Mouse (Mus musculus) myocyte (in vitro differentiated cells): ENCODE measurements at regions not wholly inside any gene's neighbourhood (a gene's known extent, or its start where the extent isn't known, plus 50 kb on each side); places are given as distances from the start of the nearest gene placed in this dataset.

Source experiments
- CEBPB ChIP-seq: IDR thresholded peaks from 2 replicates; pipeline ENCODE4 v1.6.1; 2011; ENCODE audit warnings: mild to moderate bottlenecking, moderate library complexity; ENCODE audit not compliant: poor library complexity, insufficient read depth, severe bottlenecking
- E2F4 ChIP-seq: IDR thresholded peaks from one replicate; pipeline ENCODE4 v1.6.1; 2011; ENCODE audit warnings: mild to moderate bottlenecking, control low read depth, moderate library complexity; ENCODE audit not compliant: insufficient read depth
- MAX ChIP-seq: IDR thresholded peaks from one replicate; pipeline ENCODE4 v1.6.1; 2011; ENCODE audit warnings: low read depth, mild to moderate bottlenecking, control low read depth
- MYOD1 ChIP-seq, 3 experiments: IDR thresholded peaks; one replicate each; pipeline ENCODE4 v1.6.1; 2011; ENCODE audit warnings: control low read depth in 2 of 3, low read depth in 2 of 3, mild to moderate bottlenecking in 2 of 3, moderate library complexity in 1 of 3; ENCODE audit not compliant: insufficient read length in 2 of 3, control insufficient read depth in 1 of 3
- MYOG ChIP-seq, 3 experiments: IDR thresholded peaks; one replicate each; pipeline ENCODE4 v1.6.1; 2011; ENCODE audit warnings: control low read depth in 2 of 3, low read depth in 2 of 3, mild to moderate bottlenecking in 2 of 3; ENCODE audit not compliant: insufficient read length in 2 of 3, control insufficient read depth in 1 of 3, insufficient read depth in 1 of 3
- POLR2A ChIP-seq: IDR thresholded peaks from one replicate; pipeline ENCODE4 v1.6.1; 2011; ENCODE audit warnings: low read depth, mild to moderate bottlenecking, control low read depth, moderate library complexity; ENCODE audit not compliant: insufficient read length
- POLR2AphosphoS2 ChIP-seq: IDR thresholded peaks from one replicate; pipeline ENCODE4 v1.6.1; 2011; ENCODE audit warnings: low read depth, control low read depth; ENCODE audit not compliant: insufficient read length
- REST ChIP-seq: IDR thresholded peaks from one replicate; pipeline ENCODE4 v1.6.1; 2011; ENCODE audit warnings: mild to moderate bottlenecking, control low read depth, moderate library complexity; ENCODE audit not compliant: insufficient read depth, insufficient read length
- SRF ChIP-seq: IDR thresholded peaks from one replicate; pipeline ENCODE4 v1.6.1; 2011; ENCODE audit warnings: low read depth; ENCODE audit not compliant: control insufficient read depth, insufficient read length
- TCF12 ChIP-seq: IDR thresholded peaks from one replicate; pipeline ENCODE4 v1.6.1; 2011; ENCODE audit warnings: mild to moderate bottlenecking, control low read depth; ENCODE audit not compliant: poor library complexity, insufficient read depth, severe bottlenecking
- TCF3 ChIP-seq: IDR thresholded peaks from one replicate; pipeline ENCODE4 v1.6.1; 2011; ENCODE audit warnings: low read depth, control low read depth; ENCODE audit not compliant: insufficient read length
- USF1 ChIP-seq: IDR thresholded peaks from one replicate; pipeline ENCODE4 v1.6.1; 2011; ENCODE audit warnings: low read depth, mild to moderate bottlenecking, control low read depth, moderate library complexity

GRCm38 (mm10) chr6:93265164-93265563 lies 321.9 kb upstream of the Adamts9 start:
- TF ChIP-seq E2F4 (no peak), POLR2A (no peak), TCF12 (no peak), MAX (no peak), REST (no peak), TCF3 (no peak), USF1 (no peak), SRF (no peak), MYOD1 (IDR thresholded peaks at IDR 0.05; ENCODE audit: control insufficient read depth in 1 of 3, insufficient read length in 2 of 3, low read depth in 2 of 3) (no peak), POLR2AphosphoS2 (no peak), MYOG (IDR thresholded peaks at IDR 0.05; ENCODE audit: control insufficient read depth in 1 of 3, insufficient read depth in 1 of 3, insufficient read length in 2 of 3, low read depth in 2 of 3) (no peak), CEBPB (no peak)
